Mouse (Mus musculus) heart, adult 2 months (tissue): Measurements from ENCODE around the gene P2rx5.

ENCODE experiments used
- CTCF ChIP-seq: fragments of 200-600 bp; IDR thresholded peaks from 2 replicates; pipeline ENCODE4 v1.8.1; 2022; ENCODE audit warnings: antibody characterized with exemption, mild to moderate bottlenecking, moderate library complexity
- EP300 ChIP-seq: fragments of 200-500 bp; IDR thresholded peaks from 2 replicates; pipeline ENCODE4 v1.6.1; 2011; ENCODE audit warnings: low read depth, low read length, control low read depth; ENCODE audit not compliant: insufficient read depth
- POLR2A ChIP-seq: fragments of 200-500 bp; IDR thresholded peaks from 2 replicates; pipeline ENCODE4 v1.6.1; 2011; ENCODE audit warnings: mild to moderate bottlenecking, low read depth, low read length, control low read depth; ENCODE audit not compliant: insufficient read depth

GRCm38 (mm10) chr11:73193047-73193446, 32.8 kb downstream of the P2rx5 start:
- TF ChIP-seq CTCF, result no peak
- no peak for TF ChIP-seq POLR2A
- TF ChIP-seq EP300, result no peak
